Mouse (Mus musculus) midbrain, embryonic 13.5 days (tissue): ENCODE data around the gene Srsy. TPM values are rescaled to one million over a fixed set of nuclear protein-coding genes. Genes with fewer than 3 reads are reported as not detected.
"Not testable (repeated sequence)": the region's sequence is repeated elsewhere in the genome, so short reads cannot be mapped to it uniquely, and the experiment has no call there.

Source experiments
- ATAC-seq: fragments of 200-750 bp; cut with Nextera tagmentation; 2 replicates; pipeline ENCODE4 v1.8.0; 2017; ENCODE audit warnings: mild to moderate bottlenecking, moderate TSS enrichment, moderate library complexity
- H3K27ac ChIP-seq: fragments of 300-500 bp; sonication (generic); 2 replicates; pipeline ENCODE4 v1.5.1; 2015; ENCODE audit warnings: inconsistent platforms, mild to moderate bottlenecking, moderate library complexity
- H3K27me3 ChIP-seq: fragments of 300-500 bp; sonication (generic); 2 replicates; pipeline ENCODE4 v1.6.1; 2015; ENCODE audit warnings: mild to moderate bottlenecking, inconsistent platforms
- H3K36me3 ChIP-seq: fragments of 300-500 bp; sonication (generic); 2 replicates; pipeline ENCODE4 v1.6.1; 2015; ENCODE audit warnings: mild to moderate bottlenecking, inconsistent platforms
- H3K4me1 ChIP-seq: fragments of 300-500 bp; sonication (generic); replicated peaks from 2 replicates; pipeline ENCODE4 v1.6.1; 2015; ENCODE audit warnings: inconsistent platforms
- H3K4me2 ChIP-seq: fragments of 300-500 bp; sonication (generic); replicated peaks from 2 replicates; pipeline ENCODE4 v1.6.1; 2015; ENCODE audit warnings: moderate library complexity, mild to moderate bottlenecking, inconsistent platforms
- H3K4me3 ChIP-seq: fragments of 300-500 bp; sonication (generic); replicated peaks from 2 replicates; pipeline ENCODE4 v1.5.1; 2015; ENCODE audit warnings: mild to moderate bottlenecking, inconsistent platforms
- H3K9ac ChIP-seq: fragments of 300-500 bp; sonication (generic); replicated peaks from 2 replicates; pipeline ENCODE4 v1.6.1; 2015; ENCODE audit warnings: mild to moderate bottlenecking, inconsistent platforms
- H3K9me3 ChIP-seq: fragments of 300-500 bp; sonication (generic); 2 replicates; pipeline ENCODE4 v1.6.1; 2016; ENCODE audit warnings: mild to moderate bottlenecking, inconsistent platforms
- WGBS: fragments of 180-500 bp; shearing (Covaris S2); methylation state at CpG from one replicate; pipeline ENCODE4 v1.1.7; 2015; 5-methylcytosine and 5-hydroxymethylcytosine counted together
- polyA plus RNA-seq: library from polyadenylated mRNA; unstranded; fragments of >200 nt; fragmentation: Nextera tagmentation; extraction: Ambion mirVana; gene quantifications from 2 replicates; pipeline ENCODE4 v1.2.1, GENCODE M21; 2015

The Srsy gene
- polyA plus RNA-seq = not detected in 2 replicates

- H3K9ac ChIP-seq, H3K4me1 ChIP-seq, H3K4me2 ChIP-seq, ATAC-seq, H3K4me3 ChIP-seq, H3K36me3 ChIP-seq, H3K27me3 ChIP-seq, H3K27ac ChIP-seq, H3K9me3 ChIP-seq: not testable (repeated sequence)
- no CpG with 5 or more reads among the region's 1 CpGs for WGBS
Measured at GRCm38 (mm10) chrY:17937230-17937629, at the start of gene Srsy. Srsy (minus strand) TSS chrY:17937330.

Other genes with a start within 250 kb of the Srsy start
- not detected in 2 replicates for gene Gm21904, start 91.1 kb downstream of the Srsy start, polyA plus RNA-seq
- not detected in 2 replicates for gene Gm20772, start 62.6 kb downstream of the Srsy start, polyA plus RNA-seq
- not detected in 2 replicates for gene Gm20831, start 62.6 kb downstream of the Srsy start, polyA plus RNA-seq
- gene Gm21764, start 124.5 kb upstream of the Srsy start, polyA plus RNA-seq = not detected in 2 replicates
- not detected in 2 replicates for gene Ssty1, start 151.8 kb upstream of the Srsy start, polyA plus RNA-seq